Mouse (Mus musculus) erythroid progenitor cell, adult 5-6 weeks (primary cell): Measurements from ENCODE around the gene Olfr554. TPM values are rescaled to one million over a fixed set of nuclear protein-coding genes. Genes with fewer than 3 reads are reported as not detected.
"Not testable (repeated sequence)": the region's sequence is repeated elsewhere in the genome, so short reads cannot be mapped to it uniquely, and the experiment has no call there.

Source experiments
- ATAC-seq: replicated peaks from 2 replicates; pipeline ENCODE4 v1.8.0; 2016; ENCODE audit warnings: moderate number of reproducible peaks, mild to moderate bottlenecking, moderate TSS enrichment, inconsistent platforms; ENCODE audit not compliant: poor library complexity, low FRiP score, severe bottlenecking
- total RNA-seq, 2 experiments: library from RNA; stranded (forward) in 1 of 2; stranded (reverse) in 1 of 2; fragments of 150-400 nt in 1 of 2; fragments of 186-747, 209-891 nt in 1 of 2; gene quantifications; 2 replicates each; pipeline versions ENCODE4 v1.2.3 to v1.2.4; 2015 to 2017; ENCODE audit warnings: low replicate concordance in 2 of 2

Olfr554 gene
- not detected in 2 replicates for total RNA-seq (2015; ENCODE audit: low replicate concordance)
- total RNA-seq (2017; ENCODE audit: low replicate concordance): not detected in 2 replicates

- no peak for ATAC-seq
Observed at GRCm38 (mm10) chr7:102638132-102638531, at the start of gene Olfr554. Gene Olfr554, plus strand, starts transcription at chr7:102638432.

GRCm38 (mm10) chr7:102591786-102592185 lies 46.4 kb upstream of the Olfr554 start, which contains the start of gene Olfr551:
Gene Olfr551, minus strand, starts transcription at chr7:102591886.
- no peak for ATAC-seq

- no peak for ATAC-seq
Observed at GRCm38 (mm10) chr7:102597378-102598031, 40.7 kb upstream of the Olfr554 start, which contains the start of gene Olfr552. Gene Olfr552, plus strand, starts transcription at chr7:102597770.

- ATAC-seq: no peak
Observed at GRCm38 (mm10) chr7:102618118-102618517, 20.1 kb upstream of the Olfr554 start, which contains the start of gene Olfr553. Gene Olfr553, minus strand, starts transcription at chr7:102618218.

GRCm38 (mm10) chr7:102619608-102620007 lies 18.6 kb upstream of the Olfr554 start:
- no peak for ATAC-seq

GRCm38 (mm10) chr7:102620368-102620767 lies 17.9 kb upstream of the Olfr554 start:
- not testable (repeated sequence) for ATAC-seq

GRCm38 (mm10) chr7:102636665-102637064 lies 1.6 kb upstream of the Olfr554 start:
- ATAC-seq: no peak

- ATAC-seq: not testable (repeated sequence)
Observed at GRCm38 (mm10) chr7:102644945-102645344, 6.7 kb downstream of the Olfr554 start.

GRCm38 (mm10) chr7:102658523-102658922 lies 20.3 kb downstream of the Olfr554 start, which contains the start of gene Olfr555:
Gene Olfr555, plus strand, starts transcription at chr7:102658823.
- ATAC-seq: no peak

- ATAC-seq: no peak
Observed at GRCm38 (mm10) chr7:102664599-102664998, 26.4 kb downstream of the Olfr554 start, which contains the start of gene Olfr556. Gene Olfr556, plus strand, starts transcription at chr7:102664899.

GRCm38 (mm10) chr7:102665378-102665777 lies 27.1 kb downstream of the Olfr554 start:
- no peak for ATAC-seq

- no peak for ATAC-seq
Observed at GRCm38 (mm10) chr7:102676225-102676624, 38.0 kb downstream of the Olfr554 start.

GRCm38 (mm10) chr7:102681916-102682315 lies 43.7 kb downstream of the Olfr554 start:
- ATAC-seq: no peak; the same call in 1 of the 2 replicates

GRCm38 (mm10) chr7:102686944-102687501 lies 48.8 kb downstream of the Olfr554 start, which contains the start of gene Trim68:
Gene Trim68, minus strand, starts transcription at chr7:102687327.
- 0 out of 2 replicates have a peak, but pooled peaks have one; percentile 59 for ATAC-seq

Other genes starting within 250 kb of the Olfr554 start
- 304 and 358 TPM in 2 replicates for gene Rrm1, start 196.7 kb upstream of the Olfr554 start, total RNA-seq (2015; ENCODE audit: low replicate concordance)
- 865 and 917 TPM in 2 replicates for gene Rrm1, start 196.7 kb upstream of the Olfr554 start, total RNA-seq (2017; ENCODE audit: low replicate concordance)
- not detected in 2 replicates for gene Olfr543, start 156.8 kb upstream of the Olfr554 start, total RNA-seq (2015; ENCODE audit: low replicate concordance)
- 0.53 TPM in 1 of 2 replicates, not detected in the other for gene Olfr543, start 156.8 kb upstream of the Olfr554 start, total RNA-seq (2017; ENCODE audit: low replicate concordance)
- not detected in 2 replicates for gene Olfr544, start 150.1 kb upstream of the Olfr554 start, total RNA-seq (2015; ENCODE audit: low replicate concordance)
- 0.13 TPM in 1 of 2 replicates, not detected in the other for gene Olfr544, start 150.1 kb upstream of the Olfr554 start, total RNA-seq (2017; ENCODE audit: low replicate concordance)
- not detected in 2 replicates for gene Olfr545, start 138.9 kb upstream of the Olfr554 start, total RNA-seq (2015; ENCODE audit: low replicate concordance)
- not detected in 2 replicates for gene Olfr545, start 138.9 kb upstream of the Olfr554 start, total RNA-seq (2017; ENCODE audit: low replicate concordance)
- gene Olfr547, start 103.7 kb upstream of the Olfr554 start, total RNA-seq (2015; ENCODE audit: low replicate concordance): not detected in 2 replicates
- gene Olfr547, start 103.7 kb upstream of the Olfr554 start, total RNA-seq (2017; ENCODE audit: low replicate concordance): not detected in 2 replicates
- gene Olfr548-ps1, start 97.5 kb upstream of the Olfr554 start, total RNA-seq (2015; ENCODE audit: low replicate concordance): not detected in 2 replicates
- not detected in 2 replicates for gene Olfr548-ps1, start 97.5 kb upstream of the Olfr554 start, total RNA-seq (2017; ENCODE audit: low replicate concordance)
- not detected in 2 replicates for gene Olfr549, start 88.6 kb upstream of the Olfr554 start, total RNA-seq (2015; ENCODE audit: low replicate concordance)
- 0.51 TPM in 1 of 2 replicates, not detected in the other for gene Olfr549, start 88.6 kb upstream of the Olfr554 start, total RNA-seq (2017; ENCODE audit: low replicate concordance)
- 5.8 and 8.8 TPM in 2 replicates for gene Trim21, start 72.9 kb upstream of the Olfr554 start, total RNA-seq (2015; ENCODE audit: low replicate concordance)
- 27.5 and 37.1 TPM in 2 replicates for gene Trim21, start 72.9 kb upstream of the Olfr554 start, total RNA-seq (2017; ENCODE audit: low replicate concordance)
- not detected in 2 replicates for gene Olfr550, start 67.0 kb upstream of the Olfr554 start, total RNA-seq (2015; ENCODE audit: low replicate concordance)
- not detected in 2 replicates for gene Olfr550, start 67.0 kb upstream of the Olfr554 start, total RNA-seq (2017; ENCODE audit: low replicate concordance)
- gene Olfr551, start 46.5 kb upstream of the Olfr554 start, total RNA-seq (2015; ENCODE audit: low replicate concordance): not detected in 2 replicates
- gene Olfr551, start 46.5 kb upstream of the Olfr554 start, total RNA-seq (2017; ENCODE audit: low replicate concordance): not detected in 2 replicates
- gene Olfr552, start 40.7 kb upstream of the Olfr554 start, total RNA-seq (2015; ENCODE audit: low replicate concordance): not detected in 2 replicates
- not detected in 2 replicates for gene Olfr552, start 40.7 kb upstream of the Olfr554 start, total RNA-seq (2017; ENCODE audit: low replicate concordance)
- gene Olfr553, start 20.2 kb upstream of the Olfr554 start, total RNA-seq (2015; ENCODE audit: low replicate concordance): not detected in 2 replicates
- gene Olfr553, start 20.2 kb upstream of the Olfr554 start, total RNA-seq (2017; ENCODE audit: low replicate concordance): not detected in 2 replicates
- not detected in 2 replicates for gene Olfr555, start 20.4 kb downstream of the Olfr554 start, total RNA-seq (2015; ENCODE audit: low replicate concordance)
- not detected in 2 replicates for gene Olfr555, start 20.4 kb downstream of the Olfr554 start, total RNA-seq (2017; ENCODE audit: low replicate concordance)
- not detected in 2 replicates for gene Olfr556, start 26.5 kb downstream of the Olfr554 start, total RNA-seq (2015; ENCODE audit: low replicate concordance)
- not detected in 2 replicates for gene Olfr556, start 26.5 kb downstream of the Olfr554 start, total RNA-seq (2017; ENCODE audit: low replicate concordance)
- gene Trim68, start 48.9 kb downstream of the Olfr554 start, total RNA-seq (2015; ENCODE audit: low replicate concordance): 9.6 TPM in 1 of 2 replicates, not detected in the other
- gene Trim68, start 48.9 kb downstream of the Olfr554 start, total RNA-seq (2017; ENCODE audit: low replicate concordance): 0.08 and 2.1 TPM in 2 replicates
- gene Olfr557, start 57.5 kb downstream of the Olfr554 start, total RNA-seq (2015; ENCODE audit: low replicate concordance): not detected in 2 replicates
- not detected in 2 replicates for gene Olfr557, start 57.5 kb downstream of the Olfr554 start, total RNA-seq (2017; ENCODE audit: low replicate concordance)
- not detected in 2 replicates for gene Olfr558, start 63.8 kb downstream of the Olfr554 start, total RNA-seq (2015; ENCODE audit: low replicate concordance)
- not detected in 2 replicates for gene Olfr558, start 63.8 kb downstream of the Olfr554 start, total RNA-seq (2017; ENCODE audit: low replicate concordance)
- gene Olfr33, start 80.6 kb downstream of the Olfr554 start, total RNA-seq (2015; ENCODE audit: low replicate concordance): not detected in 2 replicates
- not detected in 2 replicates for gene Olfr33, start 80.6 kb downstream of the Olfr554 start, total RNA-seq (2017; ENCODE audit: low replicate concordance)
- not detected in 2 replicates for gene Olfr559, start 89.1 kb downstream of the Olfr554 start, total RNA-seq (2015; ENCODE audit: low replicate concordance)
- not detected in 2 replicates for gene Olfr559, start 89.1 kb downstream of the Olfr554 start, total RNA-seq (2017; ENCODE audit: low replicate concordance)
- not detected in 2 replicates for gene Olfr560, start 120.9 kb downstream of the Olfr554 start, total RNA-seq (2015; ENCODE audit: low replicate concordance)
- gene Olfr560, start 120.9 kb downstream of the Olfr554 start, total RNA-seq (2017; ENCODE audit: low replicate concordance): not detected in 2 replicates
- not detected in 2 replicates for gene Olfr78, start 121.0 kb downstream of the Olfr554 start, total RNA-seq (2015; ENCODE audit: low replicate concordance)
- not detected in 2 replicates for gene Olfr78, start 121.0 kb downstream of the Olfr554 start, total RNA-seq (2017; ENCODE audit: low replicate concordance)
- gene Olfr561, start 132.8 kb downstream of the Olfr554 start, total RNA-seq (2015; ENCODE audit: low replicate concordance): not detected in 2 replicates
- not detected in 2 replicates for gene Olfr561, start 132.8 kb downstream of the Olfr554 start, total RNA-seq (2017; ENCODE audit: low replicate concordance)
- not detected in 2 replicates for gene Olfr564, start 165.0 kb downstream of the Olfr554 start, total RNA-seq (2015; ENCODE audit: low replicate concordance)
- gene Olfr564, start 165.0 kb downstream of the Olfr554 start, total RNA-seq (2017; ENCODE audit: low replicate concordance): not detected in 2 replicates
- not detected in 2 replicates for gene Olfr566, start 220.3 kb downstream of the Olfr554 start, total RNA-seq (2015; ENCODE audit: low replicate concordance)
- gene Olfr566, start 220.3 kb downstream of the Olfr554 start, total RNA-seq (2017; ENCODE audit: low replicate concordance): not detected in 2 replicates
- not detected in 2 replicates for gene Olfr568, start 238.7 kb downstream of the Olfr554 start, total RNA-seq (2015; ENCODE audit: low replicate concordance)
- not detected in 2 replicates for gene Olfr568, start 238.7 kb downstream of the Olfr554 start, total RNA-seq (2017; ENCODE audit: low replicate concordance)